In genomic region chr10:128459409-128460269, GRCm38 (mm10) we compare ENCODE assay signal across 8 mouse cellular contexts. TPM values are rescaled to one million over a fixed set of nuclear protein-coding genes. Genes with fewer than 3 reads are reported as not detected.
DNase-seq lines count a peak whose midpoint lies in the region; ATAC-seq and TF ChIP-seq lines count a peak whose summit lies in the region.

No protein-coding gene starts in this region.

- TF ChIP-seq POLR2A in limb, embryonic 14.5 days (IDR thresholded peaks at IDR 0.05; ENCODE audit: borderline replicate concordance, extremely low read depth, insufficient read depth, insufficient read length): peak; percentile 38; the same call in 1 of the 2 replicates

- peak overlapping the region; percentile 98 for H3K27ac ChIP-seq in hindbrain, embryonic 12.5 days
- H3K27ac ChIP-seq in limb, embryonic 14.5 days (replicated peaks; ENCODE audit: low read depth, low read length): peak overlapping the region; percentile 95
- H3K27ac ChIP-seq in midbrain, embryonic 16.5 days (ENCODE audit: low read length): peak overlapping the region; percentile 97
- peak overlapping the region; percentile 97 for H3K27ac ChIP-seq in stomach, embryonic 15.5 days

- peak overlapping the region; percentile 68 for H3K4me2 ChIP-seq in hindbrain, embryonic 12.5 days (replicated peaks)
- H3K4me2 ChIP-seq in limb, embryonic 14.5 days (replicated peaks; ENCODE audit: low read depth, low read length, severe bottlenecking): peak overlapping the region; percentile 62
- H3K4me2 ChIP-seq in midbrain, embryonic 16.5 days (ENCODE audit: low read length): peak overlapping the region; percentile 92
- H3K4me2 ChIP-seq in stomach, embryonic 15.5 days: peak overlapping the region; percentile 71

- peak overlapping the region; percentile 100 for H3K9ac ChIP-seq in hindbrain, embryonic 12.5 days
- H3K9ac ChIP-seq in limb, embryonic 14.5 days (ENCODE audit: low read depth, low read length, severe bottlenecking): peak overlapping the region; percentile 96
- H3K9ac ChIP-seq in midbrain, embryonic 16.5 days (ENCODE audit: low read depth, low read length): peak overlapping the region; percentile 96
- H3K9ac ChIP-seq in stomach, embryonic 15.5 days: peak overlapping the region; percentile 94

- H3K4me3 ChIP-seq in hindbrain, embryonic 12.5 days: peak overlapping the region; percentile 91
- peak overlapping the region; percentile 95 for H3K4me3 ChIP-seq in limb, embryonic 14.5 days (replicated peaks; ENCODE audit: low read length)
- peak overlapping the region; percentile 90 for H3K4me3 ChIP-seq in midbrain, embryonic 16.5 days (ENCODE audit: low read depth, low read length)
- H3K4me3 ChIP-seq in stomach, embryonic 15.5 days (replicated peaks): peak overlapping the region; percentile 88

- 1% methylated on average over 24 of the region's 67 CpGs for WGBS in hindbrain, embryonic 12.5 days
- WGBS in limb, embryonic 14.5 days: 1% methylated on average over 16 of the region's 67 CpGs
- under 1% methylated on average over 24 of the region's 67 CpGs for WGBS in midbrain, embryonic 16.5 days
- WGBS in stomach, embryonic 15.5 days: under 1% methylated on average over 32 of the region's 67 CpGs

- H3K36me3 ChIP-seq in hindbrain, embryonic 12.5 days: peaks cover 32% of the 10 kb centered on the region
- peaks cover 34% of the 10 kb centered on the region for H3K36me3 ChIP-seq in limb, embryonic 14.5 days (ENCODE audit: control insufficient read depth, insufficient read depth, low read length)
- peaks cover 21% of the 10 kb centered on the region for H3K36me3 ChIP-seq in midbrain, embryonic 16.5 days (ENCODE audit: control insufficient read depth, insufficient read depth, low read length)
- H3K36me3 ChIP-seq in stomach, embryonic 15.5 days: peaks cover 23% of the 10 kb centered on the region

- ATAC-seq in erythroid progenitor cell, adult 5-6 weeks (replicated peaks; ENCODE audit: low FRiP score, poor library complexity, severe bottlenecking): peak; percentile 32
- peak; percentile 66 for ATAC-seq in hindbrain, embryonic 12.5 days (ENCODE audit: low FRiP score)
- peak; percentile 53 for ATAC-seq in limb, embryonic 14.5 days (ENCODE audit: low FRiP score, low read depth)
- ATAC-seq in midbrain, embryonic 16.5 days: peak; percentile 40
- peak; percentile 72 for ATAC-seq in stomach, embryonic 15.5 days (ENCODE audit: insufficient read depth, low FRiP score, low read depth)

- DNase-seq in heart, adult 18-20 months: peak; percentile 29 to 59
- no peak for DNase-seq in heart, adult 8-10 months (ENCODE audit: low spot score)
- peak; percentile 30 for DNase-seq in c-Kit-negative CD71-positive TER-119-positive erythroid progenitor cells, embryonic 14.5 days (ENCODE audit: low read depth, low spot score)
- DNase-seq in limb, embryonic 14.5 days (ENCODE audit: low spot score): peak; percentile 11

- H3K9me3 ChIP-seq in hindbrain, embryonic 12.5 days (replicated peaks): no peaks in the 10 kb centered on the region
- H3K9me3 ChIP-seq in limb, embryonic 14.5 days (ENCODE audit: control insufficient read depth, low read length): no peaks in the 10 kb centered on the region
- no peaks in the 10 kb centered on the region for H3K9me3 ChIP-seq in midbrain, embryonic 16.5 days (replicated peaks; ENCODE audit: control insufficient read depth, low read length, poor library complexity, severe bottlenecking)
- H3K9me3 ChIP-seq in stomach, embryonic 15.5 days: no peaks in the 10 kb centered on the region

- H3K27me3 ChIP-seq in hindbrain, embryonic 12.5 days: no peaks in the 10 kb centered on the region
- no peaks in the 10 kb centered on the region for H3K27me3 ChIP-seq in limb, embryonic 14.5 days (ENCODE audit: control insufficient read depth, insufficient read depth, low read length)
- H3K27me3 ChIP-seq in midbrain, embryonic 16.5 days (ENCODE audit: control insufficient read depth, insufficient read depth, low read depth, low read length): no peaks in the 10 kb centered on the region
- no peaks in the 10 kb centered on the region for H3K27me3 ChIP-seq in stomach, embryonic 15.5 days (replicated peaks)

- H3K4me1 ChIP-seq in hindbrain, embryonic 12.5 days: peaks cover 12% of the 10 kb centered on the region
- H3K4me1 ChIP-seq in limb, embryonic 14.5 days (ENCODE audit: control insufficient read depth, insufficient read depth, low read length): peaks cover 10% of the 10 kb centered on the region
- peaks cover 11% of the 10 kb centered on the region for H3K4me1 ChIP-seq in midbrain, embryonic 16.5 days (ENCODE audit: control insufficient read depth, insufficient read depth, low read length)
- peaks cover 17% of the 10 kb centered on the region for H3K4me1 ChIP-seq in stomach, embryonic 15.5 days

RNA-seq across cellular contexts. Expression of gene Smarcc2, which starts 0.6 kb away (rescaled TPM):
- total RNA-seq in heart, adult 18-20 months (2021): 10 to 100 TPM; 75.4 to 75.8 TPM
- total RNA-seq in heart, adult 8-10 months (2022): 10 to 100 TPM; 76.2 to 83.2 (median 79.1) TPM
- total RNA-seq in erythroid progenitor cell, adult 5-6 weeks (2015; ENCODE audit: low replicate concordance): 70.4 and 112 TPM in 2 replicates
- 101 and 117 TPM in 2 replicates for total RNA-seq in erythroid progenitor cell, adult 5-6 weeks (2017; ENCODE audit: low replicate concordance)
- polyA plus RNA-seq in hindbrain, embryonic 12.5 days (2016; fragmentation: Nextera tagmentation; extraction: Ambion mirVana): 195 and 215 TPM in 2 replicates
- polyA plus RNA-seq in limb, embryonic 14.5 days (2012; rRNA removed): 216 and 219 TPM in 2 replicates
- polyA plus RNA-seq in limb, embryonic 14.5 days (2014; fragmentation: Nextera tagmentation; extraction: Ambion mirVana): 98.0 and 110 TPM in 2 replicates
- polyA plus RNA-seq in midbrain, embryonic 16.5 days (2015; fragmentation: Nextera tagmentation; extraction: Ambion mirVana): 185 and 195 TPM in 2 replicates
- polyA plus RNA-seq in stomach, embryonic 15.5 days (2015; fragmentation: Nextera tagmentation; extraction: Ambion mirVana): 63.1 and 70.0 TPM in 2 replicates

RNA-seq across cellular contexts. Expression of gene Myl6, which starts 34.3 kb away (rescaled TPM):
- total RNA-seq in heart, adult 18-20 months (2021): 100 to 1,000 TPM; 253 to 273 TPM
- 100 to 1,000 TPM; 202 to 251 (median 236) TPM for total RNA-seq in heart, adult 8-10 months (2022)
- 353 and 444 TPM in 2 replicates for total RNA-seq in erythroid progenitor cell, adult 5-6 weeks (2015; ENCODE audit: low replicate concordance)
- total RNA-seq in erythroid progenitor cell, adult 5-6 weeks (2017; ENCODE audit: low replicate concordance): 506 and 519 TPM in 2 replicates
- 836 and 860 TPM in 2 replicates for polyA plus RNA-seq in hindbrain, embryonic 12.5 days (2016; fragmentation: Nextera tagmentation; extraction: Ambion mirVana)
- polyA plus RNA-seq in limb, embryonic 14.5 days (2012; rRNA removed): 1,142 and 1,623 TPM in 2 replicates
- 1,081 and 1,105 TPM in 2 replicates for polyA plus RNA-seq in limb, embryonic 14.5 days (2014; fragmentation: Nextera tagmentation; extraction: Ambion mirVana)
- 852 and 855 TPM in 2 replicates for polyA plus RNA-seq in midbrain, embryonic 16.5 days (2015; fragmentation: Nextera tagmentation; extraction: Ambion mirVana)
- polyA plus RNA-seq in stomach, embryonic 15.5 days (2015; fragmentation: Nextera tagmentation; extraction: Ambion mirVana): 1,838 and 1,873 TPM in 2 replicates

RNA-seq across cellular contexts. Expression of gene Myl6b, which starts 38.8 kb away (rescaled TPM):
- total RNA-seq in heart, adult 18-20 months (2021): 1 to 10 TPM; 3.2 to 3.3 TPM
- 1 to 10 TPM; 3.2 to 4.1 (median 3.4) TPM for total RNA-seq in heart, adult 8-10 months (2022)
- total RNA-seq in erythroid progenitor cell, adult 5-6 weeks (2015; ENCODE audit: low replicate concordance): 4.0 TPM in 1 of 2 replicates, not detected in the other
- 0.51 TPM in 1 of 2 replicates, not detected in the other for total RNA-seq in erythroid progenitor cell, adult 5-6 weeks (2017; ENCODE audit: low replicate concordance)
- 2.9 and 3.3 TPM in 2 replicates for polyA plus RNA-seq in hindbrain, embryonic 12.5 days (2016; fragmentation: Nextera tagmentation; extraction: Ambion mirVana)
- 54.9 and 56.7 TPM in 2 replicates for polyA plus RNA-seq in limb, embryonic 14.5 days (2012; rRNA removed)
- polyA plus RNA-seq in limb, embryonic 14.5 days (2014; fragmentation: Nextera tagmentation; extraction: Ambion mirVana): 6.1 and 6.6 TPM in 2 replicates
- 5.3 and 6.4 TPM in 2 replicates for polyA plus RNA-seq in midbrain, embryonic 16.5 days (2015; fragmentation: Nextera tagmentation; extraction: Ambion mirVana)
- 3.0 and 3.4 TPM in 2 replicates for polyA plus RNA-seq in stomach, embryonic 15.5 days (2015; fragmentation: Nextera tagmentation; extraction: Ambion mirVana)

RNA-seq across cellular contexts. Expression of gene Rnf41, which starts 48.2 kb away (rescaled TPM):
- total RNA-seq in heart, adult 18-20 months (2021): 10 to 100 TPM; 16.6 to 17.2 TPM
- total RNA-seq in heart, adult 8-10 months (2022): 10 to 100 TPM; 16.2 to 17.6 (median 16.7) TPM
- 3.4 and 11.5 TPM in 2 replicates for total RNA-seq in erythroid progenitor cell, adult 5-6 weeks (2015; ENCODE audit: low replicate concordance)
- total RNA-seq in erythroid progenitor cell, adult 5-6 weeks (2017; ENCODE audit: low replicate concordance): 4.0 and 4.4 TPM in 2 replicates
- 60.8 and 61.4 TPM in 2 replicates for polyA plus RNA-seq in hindbrain, embryonic 12.5 days (2016; fragmentation: Nextera tagmentation; extraction: Ambion mirVana)
- polyA plus RNA-seq in limb, embryonic 14.5 days (2012; rRNA removed): 37.0 and 38.1 TPM in 2 replicates
- 35.7 and 36.1 TPM in 2 replicates for polyA plus RNA-seq in limb, embryonic 14.5 days (2014; fragmentation: Nextera tagmentation; extraction: Ambion mirVana)
- 105 and 108 TPM in 2 replicates for polyA plus RNA-seq in midbrain, embryonic 16.5 days (2015; fragmentation: Nextera tagmentation; extraction: Ambion mirVana)
- 33.2 and 35.4 TPM in 2 replicates for polyA plus RNA-seq in stomach, embryonic 15.5 days (2015; fragmentation: Nextera tagmentation; extraction: Ambion mirVana)

RNA-seq across cellular contexts. Expression of gene Nabp2, which starts 48.3 kb away (rescaled TPM):
- 10 to 100 TPM; 41.0 to 42.8 TPM for total RNA-seq in heart, adult 18-20 months (2021)
- 10 to 100 TPM; 44.8 to 50.8 (median 45.2) TPM for total RNA-seq in heart, adult 8-10 months (2022)
- total RNA-seq in erythroid progenitor cell, adult 5-6 weeks (2015; ENCODE audit: low replicate concordance): 28.5 TPM in 2 replicates
- total RNA-seq in erythroid progenitor cell, adult 5-6 weeks (2017; ENCODE audit: low replicate concordance): 13.1 and 15.5 TPM in 2 replicates
- 102 and 104 TPM in 2 replicates for polyA plus RNA-seq in hindbrain, embryonic 12.5 days (2016; fragmentation: Nextera tagmentation; extraction: Ambion mirVana)
- polyA plus RNA-seq in limb, embryonic 14.5 days (2012; rRNA removed): 38.9 and 42.3 TPM in 2 replicates
- 68.6 and 71.9 TPM in 2 replicates for polyA plus RNA-seq in limb, embryonic 14.5 days (2014; fragmentation: Nextera tagmentation; extraction: Ambion mirVana)
- 141 and 150 TPM in 2 replicates for polyA plus RNA-seq in midbrain, embryonic 16.5 days (2015; fragmentation: Nextera tagmentation; extraction: Ambion mirVana)
- 66.3 and 81.0 TPM in 2 replicates for polyA plus RNA-seq in stomach, embryonic 15.5 days (2015; fragmentation: Nextera tagmentation; extraction: Ambion mirVana)
